Mouse (Mus musculus): ENCODE measurements around the gene Neurl1b.

DNA sequence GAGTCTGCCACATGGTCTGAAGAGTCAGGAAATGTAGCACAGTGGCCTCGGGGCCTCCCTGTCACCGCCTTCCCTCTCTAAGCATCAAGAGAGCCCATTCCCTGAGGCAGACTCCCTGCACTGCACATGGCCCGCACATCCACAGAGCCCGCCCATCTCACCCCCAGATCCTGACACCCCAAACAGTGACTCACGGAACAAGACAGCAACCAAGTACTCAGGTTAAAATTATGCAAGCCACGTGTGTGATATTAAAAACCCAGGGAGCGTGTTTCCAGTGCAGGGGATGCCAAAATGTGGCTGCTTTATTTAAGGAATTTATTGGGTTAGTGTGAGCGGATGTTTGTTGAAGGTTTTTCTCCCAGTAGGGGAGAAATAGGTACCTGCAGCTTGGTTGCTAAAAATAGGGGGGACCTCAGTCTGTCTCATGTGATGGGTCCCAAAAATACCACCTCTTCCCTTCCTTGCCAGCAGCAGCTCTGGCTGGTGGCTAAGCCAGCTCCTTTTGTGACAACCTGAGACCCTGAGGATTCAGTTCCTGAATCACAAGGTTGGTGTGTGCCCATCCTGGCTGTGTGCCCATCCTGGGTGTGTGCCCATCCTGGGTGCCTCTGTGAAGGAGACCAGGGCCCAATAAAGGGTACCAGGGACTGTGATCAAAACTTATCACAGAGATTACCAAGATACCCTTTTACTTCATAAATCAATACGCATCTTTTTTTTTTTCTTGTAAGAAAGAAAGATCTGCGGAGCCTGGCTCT, 9.1 kb upstream of the Neurl1b start:
- TF ChIP-seq CTCF (IDR thresholded peaks at IDR 0.05; ENCODE audit: low read depth, low read length) (no peak), POLR2A (IDR thresholded peaks at IDR 0.05; ENCODE audit: borderline replicate concordance, low read depth, low read length) (no peak)

All from bone marrow macrophage, adult 2 months (primary cell).